Mouse (Mus musculus) MEL (cell line): ENCODE data around the gene Fanca. TPM values are rescaled to one million over a fixed set of nuclear protein-coding genes. Genes with fewer than 3 reads are reported as not detected.

Experiments
- DNase-seq: peaks from one replicate; pipeline ENCODE4 v3.0.0; 2011; ENCODE audit warnings: low read depth, low spot score
- H3K27ac ChIP-seq: 2 replicates; pipeline ENCODE4 v1.5.1; 2012; ENCODE audit warnings: low read depth, mild to moderate bottlenecking, control low read depth, low read length, moderate library complexity; ENCODE audit not compliant: control insufficient read depth
- H3K27me3 ChIP-seq, 2 experiments: fragments of 150-350 bp in 1 of 2; sonication (generic) in 1 of 2; 2 replicates each; pipeline ENCODE4 v1.6.1; 2012; ENCODE audit warnings: low read length in 2 of 2, mild to moderate bottlenecking in 2 of 2, improper control_type of control experiment in 1 of 2, moderate library complexity in 1 of 2; ENCODE audit not compliant: insufficient read depth in 2 of 2, control insufficient read depth in 1 of 2
- H3K36me3 ChIP-seq, 2 experiments: 2 replicates each; pipeline ENCODE4 v1.6.1; 2012 to 2014; ENCODE audit warnings: low read length in 2 of 2, improper control_type of control experiment in 1 of 2, inconsistent platforms in 1 of 2, mild to moderate bottlenecking in 1 of 2; ENCODE audit not compliant: insufficient read depth in 2 of 2, control insufficient read depth in 1 of 2
- H3K4me1 ChIP-seq, 2 experiments: fragments of 150-350 bp in 1 of 2; sonication (generic) in 1 of 2; 2 replicates each; pipeline ENCODE4 v1.6.1; 2012; ENCODE audit warnings: low read length in 2 of 2, improper control_type of control experiment in 1 of 2, mild to moderate bottlenecking in 1 of 2; ENCODE audit not compliant: insufficient read depth in 2 of 2, control insufficient read depth in 1 of 2
- H3K4me3 ChIP-seq, 2 experiments: fragments of 150-350 bp in 1 of 2; sonication (generic) in 1 of 2; 2 replicates each; pipeline ENCODE4 v1.5.1; 2012; ENCODE audit warnings: low read depth in 2 of 2, low read length in 2 of 2, mild to moderate bottlenecking in 2 of 2, moderate library complexity in 2 of 2, control low read depth in 1 of 2, improper control_type of control experiment in 1 of 2; ENCODE audit not compliant: control insufficient read depth in 1 of 2, insufficient read depth in 1 of 2
- H3K79me2 ChIP-seq: 2 replicates; pipeline ENCODE4 v1.6.1; 2012; ENCODE audit warnings: mild to moderate bottlenecking, low read length, moderate library complexity; ENCODE audit not compliant: control insufficient read depth, poor library complexity, insufficient read depth
- H3K9ac ChIP-seq: 2 replicates; pipeline ENCODE4 v1.6.1; 2012; ENCODE audit warnings: low read depth, mild to moderate bottlenecking, control low read depth, low read length, moderate library complexity; ENCODE audit not compliant: control insufficient read depth, poor library complexity, severe bottlenecking
- H3K9me3 ChIP-seq: fragments of 150-350 bp; sonication (generic); replicated peaks from 2 replicates; pipeline ENCODE4 v1.6.1; 2012; ENCODE audit warnings: mild to moderate bottlenecking, low read length, improper control_type of control experiment, moderate library complexity; ENCODE audit not compliant: insufficient read depth
- CHD1 ChIP-seq: IDR thresholded peaks from 2 replicates; pipeline ENCODE4 v1.6.1; 2012; ENCODE audit warnings: low read depth, mild to moderate bottlenecking, inconsistent platforms, low read length, improper control_type of control experiment
- CTCF ChIP-seq, 3 experiments: IDR thresholded peaks in 2 of 3; conservative IDR thresholded peaks in 1 of 3; 2 replicates each; pipeline ENCODE4 v1.5.1; 2011 to 2012; ENCODE audit warnings: low read length in 3 of 3, low read depth in 2 of 3, mild to moderate bottlenecking in 2 of 3, improper control_type of control experiment in 1 of 3, inconsistent platforms in 1 of 3, mixed read lengths in 1 of 3, moderate library complexity in 1 of 3; ENCODE audit not compliant: control insufficient read depth in 1 of 3, insufficient read depth in 1 of 3, poor library complexity in 1 of 3, severe bottlenecking in 1 of 3
- E2F4 ChIP-seq: IDR thresholded peaks from 2 replicates; pipeline ENCODE4 v1.6.1; 2011; ENCODE audit warnings: low read depth, low read length, improper control_type of control experiment, borderline replicate concordance
- GABPA ChIP-seq: IDR thresholded peaks from 2 replicates; pipeline ENCODE4 v1.6.1; 2012; ENCODE audit warnings: low read depth, mild to moderate bottlenecking, inconsistent platforms, low read length, improper control_type of control experiment, moderate library complexity
- GATA1 ChIP-seq: IDR thresholded peaks from 2 replicates; pipeline ENCODE4 v1.6.1; 2011; ENCODE audit warnings: low read depth, low read length, improper control_type of control experiment
- HCFC1 ChIP-seq: IDR thresholded peaks from 2 replicates; pipeline ENCODE4 v1.6.1; 2012; ENCODE audit warnings: low read depth, mild to moderate bottlenecking, inconsistent platforms, low read length, improper control_type of control experiment, moderate library complexity
- KAT2A ChIP-seq: conservative IDR thresholded peaks from 2 replicates; pipeline ENCODE4 v1.6.1; 2012; ENCODE audit warnings: low read depth, low read length, improper control_type of control experiment, inconsistent platforms
- MAFK ChIP-seq: IDR thresholded peaks from 2 replicates; pipeline ENCODE4 v1.6.1; 2011; ENCODE audit warnings: low read depth, mild to moderate bottlenecking, low read length, improper control_type of control experiment, borderline replicate concordance
- MEF2A ChIP-seq: IDR thresholded peaks from 2 replicates; pipeline ENCODE4 v1.6.1; 2014; ENCODE audit warnings: low read depth, mild to moderate bottlenecking, inconsistent platforms, low read length, improper control_type of control experiment; ENCODE audit not compliant: poor library complexity, insufficient replicate concordance, severe bottlenecking; ENCODE audit errors: extremely low read depth
- NELFE ChIP-seq: IDR thresholded peaks from 2 replicates; pipeline ENCODE4 v1.6.1; 2011; ENCODE audit warnings: low read depth, low read length, improper control_type of control experiment
- NRF1 ChIP-seq: IDR thresholded peaks from 2 replicates; pipeline ENCODE4 v1.6.1; 2014; ENCODE audit warnings: low read depth, mild to moderate bottlenecking, inconsistent platforms, low read length, improper control_type of control experiment, moderate library complexity; ENCODE audit not compliant: poor library complexity, insufficient read depth, severe bottlenecking
- POLR2A ChIP-seq, 2 experiments: IDR thresholded peaks; 2 replicates each; pipeline ENCODE4 v1.6.1; 2011 to 2012; ENCODE audit warnings: low read length in 2 of 2, mild to moderate bottlenecking in 2 of 2, control low read depth in 1 of 2, improper control_type of control experiment in 1 of 2, low read depth in 1 of 2, moderate library complexity in 1 of 2; ENCODE audit not compliant: control insufficient read depth in 1 of 2, insufficient read depth in 1 of 2, poor library complexity in 1 of 2
- POLR2AphosphoS5 ChIP-seq: IDR thresholded peaks from 2 replicates; pipeline ENCODE4 v1.6.1; 2012; ENCODE audit warnings: low read depth, borderline replicate concordance, mild to moderate bottlenecking, inconsistent platforms, low read length, moderate library complexity, mixed read lengths
- TCF12 ChIP-seq: IDR thresholded peaks from 2 replicates; pipeline ENCODE4 v1.6.1; 2014; ENCODE audit warnings: low read depth, mild to moderate bottlenecking, inconsistent platforms, low read length, improper control_type of control experiment, moderate library complexity
- USF1 ChIP-seq: IDR thresholded peaks from 2 replicates; pipeline ENCODE4 v1.6.1; 2014; ENCODE audit warnings: low read depth, mild to moderate bottlenecking, inconsistent platforms, low read length, improper control_type of control experiment, moderate library complexity
- ZKSCAN1 ChIP-seq: IDR thresholded peaks from 2 replicates; pipeline ENCODE4 v1.6.1; 2012; ENCODE audit warnings: low read depth, mild to moderate bottlenecking, inconsistent platforms, low read length, improper control_type of control experiment, moderate library complexity
- polyA plus RNA-seq, 2 experiments: library from polyadenylated mRNA; stranded (reverse) in 1 of 2; unstranded in 1 of 2; fragments of >175 nt in 1 of 2; fragments of >200 nt in 1 of 2; gene quantifications; 2 replicates each; pipeline versions ENCODE4 v1.2.1 to v1.2.4; 2012; ENCODE audit warnings: low replicate concordance in 2 of 2, low read depth in 1 of 2; ENCODE audit not compliant: insufficient read length in 2 of 2, insufficient read depth in 1 of 2, missing spikeins in 1 of 2
- total RNA-seq: library from RNA; depleted of rRNA; stranded (reverse); fragments of 300-350 nt; gene quantifications from 2 replicates; pipeline ENCODE4 v1.2.3, GENCODE M21; 2012

The Fanca gene
- total and polyA plus RNA-seq, 3 experiments, result 32.2 to 75.9 TPM; not detected in 1

- Histone ChIP-seq H3K9ac (no peak overlapping the region), H3K36me3 (peaks cover 0 to 2% of the 10 kb centered on the region in 2 experiments; a peak in 1 of 4 replicates), H3K9me3 (no peaks in the 10 kb centered on the region), H3K27ac (no peak overlapping the region), H3K4me1 (peaks cover 0 to 10% of the 10 kb centered on the region in 2 experiments; a peak in 1 of 4 replicates), H3K4me3 (no peak overlapping the region), H3K27me3 (no peaks in the 10 kb centered on the region), H3K79me2 (no peaks in the 10 kb centered on the region)
- DNase-seq, result no peak
- no peak for TF ChIP-seq MEF2A
- TF ChIP-seq GATA1, result no peak
- no peak for TF ChIP-seq POLR2A (IDR thresholded peaks at IDR 0.05; ENCODE audit: control insufficient read depth in 1 of 2, insufficient read depth in 1 of 2, low read depth in 1 of 2, low read length in 2 of 2, poor library complexity in 1 of 2)
- TF ChIP-seq CHD1, result no peak
- TF ChIP-seq USF1, result no peak
Measured at GRCm38 (mm10) chr8:123245543-123245942, 72.8 kb downstream of the Fanca start.

GRCm38 (mm10) chr8:123244382-123244781, 74.0 kb downstream of the Fanca start:
- H3K27ac ChIP-seq, result no peak overlapping the region
- no peak overlapping the region for H3K9ac ChIP-seq
- H3K4me1 ChIP-seq, result peaks cover 0 to 10% of the 10 kb centered on the region in 2 experiments; a peak in 1 of 4 replicates
- DNase-seq, result no peak
- peaks cover 0 to 2% of the 10 kb centered on the region in 2 experiments; a peak in 1 of 4 replicates for H3K36me3 ChIP-seq
- no peak overlapping the region for H3K4me3 ChIP-seq
- no peaks in the 10 kb centered on the region for H3K27me3 ChIP-seq
- no peaks in the 10 kb centered on the region for H3K79me2 ChIP-seq
- H3K9me3 ChIP-seq, result no peaks in the 10 kb centered on the region
- TF ChIP-seq E2F4, result no peak
- no peak for TF ChIP-seq NELFE
- TF ChIP-seq MEF2A, result no peak
- no peak for TF ChIP-seq TCF12
- no peak for TF ChIP-seq GABPA
- no peak for TF ChIP-seq ZKSCAN1
- no peak for TF ChIP-seq POLR2AphosphoS5
- no peak for TF ChIP-seq HCFC1
- no peak for TF ChIP-seq USF1
- TF ChIP-seq MAFK, result no peak
- no peak for TF ChIP-seq KAT2A
- no peak for TF ChIP-seq GATA1
- TF ChIP-seq CTCF (IDR thresholded peaks at IDR 0.05 in 2 of 3, conservative IDR thresholded peaks at IDR 0.05 in 1 of 3; ENCODE audit: control insufficient read depth in 1 of 3, insufficient read depth in 1 of 3, low read depth in 2 of 3, low read length in 3 of 3, poor library complexity in 1 of 3, severe bottlenecking in 1 of 3), result no peak
- no peak for TF ChIP-seq NRF1
